Mouse (Mus musculus) lung, postnatal 4 days (tissue): ENCODE measurements around the gene Srek1ip1.
A peak's percentile ranks its signal among the peaks of the same experiment; 100 is the strongest.

ENCODE experiments used
- DNase-seq, 2 experiments: peaks; one replicate each; pipeline ENCODE4 v3.0.0; 2021

Srek1ip1 gene

DNA sequence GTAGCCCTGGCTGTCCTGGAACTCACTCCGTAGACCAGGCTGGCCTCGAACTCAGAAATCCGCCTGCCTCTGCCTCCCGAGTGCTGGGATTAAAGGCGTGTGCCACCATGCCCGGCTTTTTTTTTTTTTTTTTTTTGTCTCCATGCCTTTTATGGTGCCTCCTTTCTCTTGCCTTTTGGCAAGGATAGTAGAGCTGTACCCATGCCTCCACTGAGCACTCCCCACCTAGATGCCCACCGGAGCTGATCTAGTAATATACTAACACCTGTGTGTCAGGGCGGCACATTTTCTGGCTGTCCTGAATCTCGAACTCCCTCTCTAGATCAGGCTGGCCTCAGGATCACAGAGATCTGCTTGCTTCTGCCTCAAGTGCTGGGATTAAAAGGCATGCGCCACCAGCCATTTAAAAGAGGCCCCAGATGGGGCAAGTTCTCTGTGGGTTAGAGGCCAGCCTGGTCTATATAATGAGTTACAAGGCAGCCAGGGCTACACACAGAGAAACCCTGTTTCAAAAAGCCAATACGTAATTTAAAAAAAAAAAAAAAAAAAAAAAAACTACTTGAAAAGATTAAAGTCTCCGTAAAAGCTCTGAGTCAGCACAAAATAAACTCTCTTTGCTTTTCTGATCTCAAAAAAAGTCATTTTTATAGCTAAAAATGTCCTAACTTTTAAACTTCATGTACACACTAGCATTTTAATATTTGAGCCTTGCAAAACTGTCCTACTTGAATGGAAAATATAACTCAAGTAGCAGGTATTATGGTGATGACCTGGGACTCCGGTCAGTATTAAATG is 51.2 kb downstream of the Srek1ip1 start:
- DNase-seq: no peak

DNA sequence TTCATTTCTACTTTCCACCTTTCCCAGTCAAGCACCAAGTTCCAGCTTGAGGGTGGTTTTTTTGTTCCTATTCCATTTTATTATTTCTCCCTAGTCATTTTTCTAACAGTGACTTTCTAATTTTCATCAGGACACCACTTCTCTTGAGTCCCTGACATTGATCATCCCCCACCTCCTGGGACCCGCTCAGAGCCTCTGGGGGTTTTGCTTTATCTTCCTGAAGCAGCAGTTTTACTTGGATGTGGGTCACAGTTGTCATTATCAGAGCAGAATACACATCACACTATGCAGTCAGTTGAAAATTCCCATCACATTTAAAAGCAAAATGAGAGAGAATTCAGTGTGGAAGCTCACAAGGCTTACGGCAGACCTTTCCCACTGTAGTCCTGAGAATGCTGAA is 61.4 kb downstream of the Srek1ip1 start:
- DNase-seq: no peak

DNA sequence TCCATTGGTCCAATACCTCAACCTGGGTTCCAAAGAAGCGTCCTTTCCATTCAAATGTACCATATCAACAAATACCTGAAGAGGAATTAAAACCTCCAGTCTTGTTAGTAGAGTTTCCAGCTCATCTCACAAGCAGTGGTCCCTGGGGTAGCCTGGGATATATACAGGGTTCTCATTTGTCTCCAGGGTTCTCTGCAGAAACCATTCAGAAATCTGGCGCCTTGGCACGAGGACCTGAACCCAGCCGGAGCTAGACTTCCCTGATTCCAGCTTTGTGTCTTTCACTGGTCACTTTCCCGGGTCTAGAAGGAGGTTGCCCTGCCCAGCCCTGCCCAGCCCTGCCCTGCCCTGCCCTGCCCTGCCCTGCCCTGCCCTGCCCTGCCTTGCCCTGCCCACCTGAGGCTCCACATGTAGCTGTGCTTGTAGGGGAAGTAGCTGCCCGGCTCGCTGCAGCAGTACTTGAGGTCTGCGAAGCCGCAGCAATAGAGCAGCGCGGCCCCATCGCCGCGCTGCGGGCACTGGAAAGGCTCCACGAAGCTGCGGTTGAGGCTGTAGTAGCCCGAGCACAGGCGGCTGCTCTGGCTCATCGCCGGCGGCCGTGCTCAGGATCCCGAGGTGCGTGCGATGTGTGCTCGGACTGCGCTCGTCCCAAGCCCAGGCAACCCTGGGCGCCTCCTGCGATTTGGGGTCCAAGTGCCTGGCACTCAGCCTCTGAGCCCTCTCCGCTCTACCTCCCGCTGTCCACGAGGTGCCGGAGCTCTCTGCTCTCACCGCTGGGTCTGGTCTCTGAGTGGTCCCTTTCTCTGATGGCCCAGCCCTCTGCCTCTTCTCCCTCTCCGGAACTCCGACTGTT is 71.1 kb downstream of the Srek1ip1 start, which contains the start of gene Shisal2b:
Gene Shisal2b (minus strand): TSS at position 767 of the 853 bp plus-strand sequence.
- peak; percentile 16 to 39 for DNase-seq

DNA sequence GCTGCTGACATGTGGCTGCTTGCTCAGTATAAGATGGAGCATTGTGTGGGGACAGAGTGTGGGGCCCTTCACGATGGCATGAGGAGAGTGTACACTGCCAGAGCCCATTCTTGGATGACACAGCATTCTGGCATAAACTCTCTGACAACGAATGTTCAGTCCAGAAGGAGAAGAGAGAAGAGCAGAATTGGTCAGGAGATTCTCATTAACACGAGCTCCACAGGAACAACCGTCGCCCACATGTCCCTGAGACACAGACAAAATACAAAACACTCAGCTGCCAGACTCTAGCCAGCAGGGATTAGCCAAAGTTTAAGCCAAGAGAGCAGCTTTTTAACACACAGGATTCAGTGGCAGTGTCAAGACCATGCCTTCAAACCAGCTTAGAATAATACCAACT is 74.4 kb downstream of the Srek1ip1 start:
- DNase-seq: no peak

DNA sequence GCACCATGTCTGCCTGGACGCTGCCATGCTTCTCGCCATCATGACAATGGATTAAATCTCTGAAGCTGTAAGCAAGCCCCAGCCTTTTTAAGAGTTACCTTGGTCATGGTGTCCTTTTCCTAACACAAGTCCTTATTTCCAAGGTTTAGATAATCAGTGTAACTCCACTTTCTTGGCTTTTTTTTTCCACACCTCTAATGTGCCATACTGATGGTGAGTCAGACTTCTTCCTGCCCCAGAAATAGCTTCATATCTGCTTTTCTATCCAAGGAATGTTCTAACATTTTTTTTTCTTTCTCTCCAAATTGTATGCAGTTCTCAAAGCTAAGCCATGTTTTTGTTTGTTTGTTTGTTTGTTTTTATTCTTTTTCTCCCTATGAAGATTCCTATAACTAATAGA is 77.6 kb downstream of the Srek1ip1 start:
- DNase-seq: no peak

DNA sequence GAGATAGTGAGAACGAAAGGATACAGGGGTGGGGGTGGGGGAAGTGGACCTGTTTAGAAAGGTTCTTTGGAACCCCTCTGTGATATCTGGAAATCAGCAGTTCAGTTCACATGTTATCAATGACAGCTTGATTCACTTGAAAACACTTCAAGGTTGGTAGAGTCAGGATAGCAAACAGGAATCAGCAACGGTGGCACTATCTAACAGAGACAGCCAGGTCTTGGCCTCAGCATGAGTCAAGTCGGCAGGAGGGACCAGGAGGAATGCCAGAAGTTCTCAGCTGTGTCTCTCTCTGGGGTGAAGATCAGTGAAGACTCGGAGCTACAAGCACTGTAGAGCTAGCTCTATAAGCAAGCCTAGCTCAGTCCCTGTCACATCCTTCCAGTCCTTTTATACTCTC is 86.2 kb downstream of the Srek1ip1 start:
- DNase-seq: no peak

DNA sequence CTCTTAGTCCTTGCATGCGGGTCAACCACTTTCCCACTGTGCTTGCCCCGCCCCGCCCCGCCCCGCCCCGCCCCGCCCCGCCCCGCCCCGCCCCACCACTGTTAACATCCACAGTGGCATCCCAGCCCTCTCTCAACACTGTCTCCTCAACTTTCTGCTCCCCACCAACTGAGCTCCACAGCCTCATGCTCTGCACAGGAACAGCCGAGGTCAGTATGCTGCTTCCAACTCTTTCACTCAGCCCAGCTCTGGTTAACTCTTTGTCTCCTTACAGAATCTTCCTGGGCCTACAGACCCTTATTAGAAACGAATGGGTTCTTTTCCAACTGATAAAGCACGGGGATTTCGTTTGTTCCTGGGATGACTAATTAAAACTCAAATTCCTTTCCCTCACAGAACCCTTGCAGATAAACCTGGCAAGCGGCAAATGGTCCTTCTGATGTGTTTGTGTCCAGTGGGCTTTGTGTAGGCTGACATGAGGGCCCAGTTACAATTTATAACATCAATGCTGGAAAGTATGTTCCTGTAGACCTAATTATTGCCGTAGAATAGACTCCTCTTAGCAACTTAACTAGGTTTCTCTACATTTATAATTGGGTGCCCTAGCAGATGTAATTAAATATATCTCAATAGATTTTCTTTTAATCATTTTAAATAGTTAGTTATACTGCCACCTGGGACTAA is 91.4 kb downstream of the Srek1ip1 start:
- DNase-seq: no peak

DNA sequence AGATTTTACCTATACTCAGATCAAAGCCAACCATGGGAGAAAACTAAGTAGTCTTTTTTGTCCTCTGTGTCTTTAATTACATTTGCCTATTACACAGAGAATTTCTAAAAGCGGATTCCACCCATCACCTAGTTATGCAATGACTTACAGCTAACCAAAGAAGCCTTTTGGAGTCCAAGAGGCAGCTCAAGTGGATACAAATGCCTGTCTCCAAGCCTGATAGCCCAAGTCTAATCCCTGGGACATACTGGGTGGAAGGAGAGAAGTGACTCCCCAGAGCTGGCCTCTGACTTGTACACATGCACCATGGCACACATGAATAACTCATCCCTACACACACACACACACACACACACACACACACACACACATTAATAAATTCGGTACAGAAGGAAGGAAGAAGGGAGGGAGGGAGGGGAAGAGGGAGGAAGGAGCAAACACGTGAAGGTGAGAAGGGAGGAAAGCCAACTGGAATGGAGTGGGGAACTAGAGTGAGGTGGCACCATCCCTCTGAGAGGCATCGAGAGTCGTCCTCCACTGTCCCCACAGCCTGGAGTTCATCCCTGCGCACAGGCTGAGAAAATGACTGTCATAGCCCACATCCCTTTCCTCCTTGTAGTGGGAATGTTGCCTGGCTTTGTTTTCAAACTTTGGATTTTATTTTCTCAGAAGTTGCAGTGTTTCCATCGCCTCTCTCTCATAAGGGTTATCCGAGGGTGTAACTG is 94.2 kb downstream of the Srek1ip1 start:
- DNase-seq: no peak
